Mouse (Mus musculus): ENCODE results near the gene Rpl13.

GRCm38 (mm10) chr8:123132953-123133352 is 30.8 kb downstream of the Rpl13 start:
- no peak for TF ChIP-seq CTCF (IDR thresholded peaks at IDR 0.05; ENCODE audit: borderline replicate concordance, control insufficient read depth, extremely low read depth, insufficient read depth, low read length, poor library complexity)
- TF ChIP-seq POLR2A (IDR thresholded peaks at IDR 0.05; ENCODE audit: control insufficient read depth, extremely low read depth, insufficient read depth, low read length, poor library complexity) = no peak

Measured in thymus, adult 2 months (tissue).